In genomic region chr8:108101978-108102865, GRCm38 (mm10) we compare ENCODE assay signal across 13 mouse cellular contexts.
A peak's percentile ranks its signal among the peaks of the same experiment; 100 is the strongest.
DNase-seq lines count a peak whose midpoint lies in the region; ATAC-seq lines count a peak whose summit lies in the region.
"Had no signal": no experiment of that assay in that cellular context is flagged by ENCODE, and none has a peak within 500 bp of the region (broad histone marks: within the 10 kb centered on the region; RNA-seq: fewer than 3 reads in every experiment).

No protein-coding gene starts in this region.

- H3K27me3 ChIP-seq in forebrain, embryonic 15.5 days: peaks cover 7% of the 10 kb centered on the region; the same call in 1 of the 2 replicates
- H3K27me3 ChIP-seq in neural tube, embryonic 12.5 days (replicated peaks): peaks cover 12% of the 10 kb centered on the region; the same call in 1 of the 2 replicates

- H3K9ac ChIP-seq in forebrain, embryonic 15.5 days (replicated peaks): no peak overlapping the region
- no peak overlapping the region for H3K9ac ChIP-seq in neural tube, embryonic 12.5 days

- no peaks in the 10 kb centered on the region for H3K36me3 ChIP-seq in forebrain, embryonic 15.5 days
- no peaks in the 10 kb centered on the region for H3K36me3 ChIP-seq in neural tube, embryonic 12.5 days
- H3K36me3 ChIP-seq: G1E had no signal

- intact Hi-C loops in left cerebral cortex, postnatal 14 days (cut with DNase I): no loop called here

- peaks cover 26% of the 10 kb centered on the region for H3K4me1 ChIP-seq in forebrain, embryonic 15.5 days
- peaks cover 26% of the 10 kb centered on the region for H3K4me1 ChIP-seq in neural tube, embryonic 12.5 days

- WGBS in forebrain, embryonic 15.5 days: 7% methylated on average over 16 of the region's 16 CpGs
- 34% methylated on average over 16 of the region's 16 CpGs for WGBS in neural tube, embryonic 12.5 days

- peak overlapping the region; percentile 33 for H3K4me2 ChIP-seq in forebrain, embryonic 15.5 days (replicated peaks)
- H3K4me2 ChIP-seq in neural tube, embryonic 12.5 days (replicated peaks): peak overlapping the region; percentile 33; the same call in 1 of the 2 replicates

- H3K9me3 ChIP-seq in forebrain, embryonic 15.5 days: no peaks in the 10 kb centered on the region
- no peaks in the 10 kb centered on the region for H3K9me3 ChIP-seq in neural tube, embryonic 12.5 days

- H3K4me3 ChIP-seq in forebrain, embryonic 15.5 days: peak overlapping the region; percentile 17
- no peak overlapping the region for H3K4me3 ChIP-seq in neural tube, embryonic 12.5 days

- peak overlapping the region; percentile 26 for H3K27ac ChIP-seq in forebrain, embryonic 15.5 days (replicated peaks)
- no peak overlapping the region for H3K27ac ChIP-seq in neural tube, embryonic 12.5 days
- H3K27ac ChIP-seq: macrophage had no signal

- peak; percentile 44 for DNase-seq in retina, postnatal 1 day
- no peak for DNase-seq in retina, embryonic 14.5 days (ENCODE audit: low spot score)
- DNase-seq in left cerebral cortex, postnatal 14 days (ENCODE audit: low spot score in 2 of 2): peak; percentile 7 to 26
- DNase-seq in urinary bladder, postnatal 10 days (ENCODE audit: low spot score): no peak
- no peak for DNase-seq in urinary bladder, postnatal 25 days (ENCODE audit: low spot score)
- no peak for DNase-seq in kidney, adult 18-20 months
- DNase-seq: adrenal gland, postnatal 10 days; kidney, postnatal 25 days; thymus, postnatal 36 days had no signal

- peak; percentile 84 for ATAC-seq in forebrain, embryonic 15.5 days (replicated peaks)
- no peak for ATAC-seq in neural tube, embryonic 12.5 days (ENCODE audit: low FRiP score, low read depth)

Comparison
In these comparisons a context has a peak if more than half of its experiments do, and no peak if none do; other contexts are left out.
1. DNase-seq: peak in retina, postnatal 1 day (single experiment) and left cerebral cortex, postnatal 14 days (2 of 2); none in retina, embryonic 14.5 days (single experiment), urinary bladder, postnatal 10 days (single experiment), urinary bladder, postnatal 25 days (single experiment) and kidney, adult 18-20 months (single experiment).